Mouse (Mus musculus): ENCODE results near the gene Usp34.
A peak's percentile ranks its signal among the peaks of the same experiment; 100 is the strongest.
"Not testable (repeated sequence)": the region's sequence is repeated elsewhere in the genome, so short reads cannot be mapped to it uniquely, and the experiment has no call there.

The Usp34 gene

GRCm38 (mm10) chr11:23306764-23307565 is at the start of gene Usp34:
Gene Usp34, plus strand, starts transcription at chr11:23306895.
- peak; percentile 17 for DNase-seq (ENCODE audit: low spot score)

- no peak for DNase-seq (ENCODE audit: low spot score)
Measured at GRCm38 (mm10) chr11:23259073-23259472, 47.6 kb upstream of the Usp34 start.

- no peak for DNase-seq (ENCODE audit: low spot score)
Measured at GRCm38 (mm10) chr11:23259481-23259880, 47.2 kb upstream of the Usp34 start.

GRCm38 (mm10) chr11:23260186-23260585 is 46.5 kb upstream of the Usp34 start:
- no peak for DNase-seq (ENCODE audit: low spot score)

DNA sequence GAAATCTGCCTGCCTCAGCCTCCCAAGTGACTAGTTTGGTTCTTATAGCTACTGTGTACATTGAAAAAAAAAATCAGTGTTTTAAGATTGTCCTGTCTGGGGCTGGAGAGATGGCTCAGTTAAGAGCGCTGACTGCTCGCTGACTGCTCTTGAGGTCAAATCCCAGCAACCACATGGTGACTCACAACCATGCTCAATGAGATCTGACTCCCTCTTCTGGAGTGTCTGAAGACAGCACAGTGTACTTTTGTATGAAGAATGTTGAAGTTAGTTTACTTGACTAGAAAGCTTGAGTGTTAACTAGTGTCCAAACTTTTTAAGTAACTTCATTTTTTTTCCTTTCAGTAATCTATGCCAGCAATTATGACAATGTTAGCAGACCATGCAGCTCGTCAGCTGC is 45.2 kb upstream of the Usp34 start:
- no peak for DNase-seq (ENCODE audit: low spot score)

DNA sequence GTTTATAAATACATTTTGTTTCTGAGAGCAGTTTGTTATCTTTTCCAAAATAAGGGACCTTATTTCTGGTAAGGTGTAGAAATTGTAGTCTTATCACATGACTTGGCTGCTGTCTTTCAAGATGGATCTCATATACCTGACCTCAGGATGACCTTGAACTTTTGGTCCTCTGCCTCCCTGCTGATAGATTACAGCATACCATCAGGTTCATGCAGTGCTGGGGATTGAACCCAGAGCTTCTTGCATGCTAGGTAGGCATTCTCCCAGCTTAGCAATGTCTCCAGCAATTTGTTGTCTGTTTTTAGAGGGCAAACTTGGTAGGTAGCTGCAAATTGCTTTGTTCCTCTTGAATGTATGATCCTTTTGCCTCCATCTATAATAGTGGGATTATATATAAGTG is 41.7 kb upstream of the Usp34 start:
- no peak for DNase-seq (ENCODE audit: low spot score)

DNA sequence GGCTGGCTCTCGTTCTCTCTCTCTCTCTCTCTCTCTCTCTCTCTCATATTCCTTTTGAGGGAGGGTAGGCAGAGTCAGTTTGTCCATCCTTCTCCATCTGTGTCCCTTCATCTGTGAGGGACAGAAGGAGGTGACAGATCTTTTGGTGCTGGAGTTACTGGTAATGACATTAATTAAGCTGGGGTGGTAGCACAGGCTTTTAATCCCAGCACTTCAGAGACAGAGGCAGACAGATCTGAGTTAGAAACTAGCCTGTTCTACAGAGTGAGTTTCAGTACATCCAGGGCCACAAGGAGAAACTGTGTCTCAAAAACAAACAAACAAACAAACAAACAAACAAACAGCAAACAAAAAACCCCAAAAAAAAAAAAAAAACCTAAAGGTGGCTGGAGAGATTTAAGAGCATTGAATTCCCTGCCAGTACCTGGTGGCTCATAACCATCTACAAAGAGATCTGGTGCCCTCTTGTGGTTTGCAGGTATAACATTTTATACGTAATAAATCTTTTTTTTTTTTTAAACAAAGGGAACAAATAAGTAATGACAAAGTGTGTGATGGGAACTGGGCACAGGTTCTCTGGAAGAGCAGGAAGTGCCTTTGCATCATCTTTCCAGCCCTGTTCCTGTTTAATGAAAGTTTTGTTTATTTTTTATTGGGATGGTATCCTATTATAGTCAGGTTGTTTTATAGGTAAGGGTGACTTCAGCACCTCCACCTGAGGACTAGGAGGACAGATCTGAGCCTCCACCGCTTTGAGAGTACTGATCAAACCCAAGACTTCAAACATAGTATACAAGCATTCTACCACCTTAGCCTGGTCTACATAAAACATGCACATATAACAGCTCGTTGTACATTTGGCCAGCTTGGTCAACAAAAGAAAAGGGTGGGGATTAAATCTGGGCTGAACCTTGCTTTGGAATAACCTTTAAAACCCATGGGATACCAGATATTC is 34.6 kb upstream of the Usp34 start:
- no peak for DNase-seq (ENCODE audit: low spot score)

DNA sequence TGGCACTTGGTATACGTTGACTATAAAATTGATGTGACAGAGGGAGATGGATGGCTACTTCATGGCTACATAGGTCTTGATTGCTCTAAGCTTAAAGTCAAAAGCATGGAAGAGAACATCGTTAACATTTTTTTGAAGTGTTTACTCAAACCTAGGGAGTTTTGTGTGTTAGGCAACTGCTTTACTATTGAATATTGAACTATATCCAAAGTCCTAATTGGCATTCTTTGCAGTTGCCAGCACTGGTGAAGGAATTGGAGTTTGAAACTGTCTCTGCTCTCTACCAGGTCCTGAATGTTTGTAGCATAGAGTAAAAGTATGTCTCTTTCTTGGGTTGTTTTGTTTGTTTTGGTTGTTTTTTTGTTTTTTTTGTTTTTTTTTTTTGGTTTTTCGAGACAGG is 30.9 kb upstream of the Usp34 start:
- DNase-seq (ENCODE audit: low spot score), result no peak

DNA sequence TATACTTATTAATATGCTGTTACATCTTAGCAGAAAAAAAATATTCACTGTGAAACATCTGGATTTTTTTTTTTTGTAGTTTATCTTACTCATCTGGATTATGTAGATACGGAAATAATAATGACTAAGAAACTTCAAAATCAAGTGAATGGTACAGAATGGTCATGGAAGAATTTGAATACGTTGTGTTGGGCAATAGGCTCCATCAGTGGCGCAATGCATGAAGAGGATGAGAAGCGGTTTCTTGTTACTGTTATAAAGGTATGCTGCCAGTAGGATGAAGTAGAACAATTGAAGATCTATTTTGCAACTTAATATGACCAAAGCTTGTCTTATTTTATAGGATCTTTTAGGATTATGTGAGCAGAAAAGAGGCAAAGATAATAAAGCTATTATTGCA is 22.2 kb upstream of the Usp34 start:
- DNase-seq (ENCODE audit: low spot score), result no peak

- DNase-seq (ENCODE audit: low spot score), result not testable (repeated sequence)
Measured at GRCm38 (mm10) chr11:23288866-23289265, 17.8 kb upstream of the Usp34 start.

- no peak for DNase-seq (ENCODE audit: low spot score)
Measured at GRCm38 (mm10) chr11:23297379-23297778, 9.3 kb upstream of the Usp34 start.

GRCm38 (mm10) chr11:23298301-23298700 is 8.4 kb upstream of the Usp34 start:
- no peak for DNase-seq (ENCODE audit: low spot score)

GRCm38 (mm10) chr11:23299910-23300309 is 6.8 kb upstream of the Usp34 start:
- no peak for DNase-seq (ENCODE audit: low spot score)

DNA sequence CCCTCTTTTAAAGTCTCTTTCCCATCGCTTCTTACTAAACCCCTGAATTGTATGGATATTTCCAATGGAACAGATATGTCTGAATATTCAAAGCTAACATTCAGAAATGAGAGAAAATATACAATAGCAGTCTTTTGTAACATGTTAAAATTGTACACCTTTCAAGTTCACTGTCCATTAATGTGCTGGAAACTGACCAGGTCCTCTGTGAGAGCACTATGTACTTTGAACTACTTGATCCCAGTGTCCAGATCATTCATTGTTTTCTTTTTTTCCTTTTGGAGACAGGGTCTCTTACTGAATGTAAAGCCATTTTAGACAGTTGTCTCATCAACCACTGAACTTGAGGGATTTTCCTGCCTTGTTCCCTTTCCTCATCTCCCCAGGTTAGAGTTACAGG is 3.6 kb upstream of the Usp34 start:
- DNase-seq (ENCODE audit: low spot score), result no peak

DNA sequence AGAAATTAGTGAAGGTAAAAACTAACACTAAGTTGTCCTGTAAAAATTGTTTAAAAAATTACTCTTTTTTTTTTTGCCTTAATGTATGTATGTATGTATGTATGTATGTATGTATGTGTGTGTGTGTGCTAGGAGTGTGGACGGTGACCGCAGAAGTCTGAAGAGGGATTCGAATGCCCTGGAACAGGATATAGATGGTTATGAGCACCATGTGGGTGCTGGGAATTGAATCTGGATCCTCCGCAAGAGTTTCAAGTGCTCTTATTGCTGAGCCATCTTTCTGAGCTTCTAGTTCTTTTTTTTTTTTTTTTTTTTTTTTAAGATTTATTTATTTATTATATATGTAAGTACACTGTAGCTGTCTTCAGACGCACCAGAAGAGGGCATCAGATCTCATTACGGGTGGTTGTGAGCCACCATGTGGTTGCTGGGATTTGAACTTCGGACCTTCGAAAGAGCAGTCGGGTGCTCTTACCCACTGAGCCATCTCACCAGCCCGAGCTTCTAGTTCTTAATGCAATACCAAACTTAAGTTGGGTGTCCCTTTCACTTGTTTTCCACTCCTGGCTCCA is 1.5 kb upstream of the Usp34 start:
- DNase-seq (ENCODE audit: low spot score), result not testable (repeated sequence)

- peak; percentile 81 for DNase-seq (ENCODE audit: low spot score)
Measured at GRCm38 (mm10) chr11:23305673-23306608, 754 bp upstream of the Usp34 start.

DNA sequence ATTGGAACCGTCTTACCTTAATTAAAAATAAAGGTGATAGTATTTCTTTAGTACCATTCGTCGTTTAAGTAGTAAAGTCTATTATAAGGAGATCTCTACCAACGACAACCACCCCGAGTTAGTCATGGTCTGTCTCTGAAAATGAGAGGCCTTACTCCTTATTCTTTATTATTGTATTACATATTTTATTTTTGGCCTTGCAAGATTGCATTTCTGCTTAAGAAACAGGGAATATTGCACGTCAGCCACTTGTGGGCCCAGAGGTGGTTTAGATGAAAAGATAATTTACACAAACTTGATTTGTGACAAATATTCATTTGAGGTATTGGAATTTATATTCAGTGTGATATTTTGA is 848 bp downstream of the Usp34 start:
- DNase-seq (ENCODE audit: low spot score), result no peak

- DNase-seq (ENCODE audit: low spot score), result no peak
Measured at GRCm38 (mm10) chr11:23313496-23313895, 6.8 kb downstream of the Usp34 start.

DNA sequence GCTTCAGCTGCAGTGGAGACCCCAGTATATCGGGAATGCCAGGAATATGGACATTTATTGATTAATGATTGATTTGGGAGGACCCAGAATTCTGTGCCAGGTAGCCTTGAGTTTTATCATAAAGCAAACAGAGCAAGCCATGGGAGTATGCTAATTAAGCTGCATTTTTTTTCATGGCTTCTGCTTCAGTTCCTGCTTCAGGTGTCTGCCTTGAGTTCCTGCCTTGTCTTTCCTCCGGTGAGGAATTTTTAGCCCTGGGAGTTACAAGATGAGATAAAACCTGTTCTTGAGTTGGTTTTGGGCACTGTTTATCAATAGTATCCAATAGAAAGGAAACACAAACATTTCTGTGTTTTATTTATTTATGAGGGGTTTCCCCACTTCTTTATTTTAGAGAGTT is 22.7 kb downstream of the Usp34 start:
- DNase-seq (ENCODE audit: low spot score), result no peak

DNA sequence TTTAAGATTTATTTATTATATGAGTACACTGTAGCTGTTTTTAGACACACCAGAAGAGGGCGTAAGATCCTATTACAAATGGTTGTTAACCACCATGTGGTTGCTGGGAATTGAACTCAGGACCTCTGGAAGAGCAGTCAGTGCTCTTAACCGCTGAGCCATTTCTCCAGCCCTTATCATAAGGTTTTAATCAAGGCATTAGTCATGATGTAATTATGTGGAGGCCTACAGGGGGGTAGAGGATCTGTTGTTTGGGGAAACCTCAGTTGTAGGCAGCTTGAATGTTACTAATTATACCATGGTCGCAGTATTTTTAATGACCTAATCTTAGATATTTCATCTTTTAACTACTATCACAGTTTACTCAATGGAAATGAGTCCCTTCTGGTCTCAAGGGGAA is 25.4 kb downstream of the Usp34 start:
- DNase-seq (ENCODE audit: low spot score), result no peak

GRCm38 (mm10) chr11:23335160-23335559 is 28.5 kb downstream of the Usp34 start:
- no peak for DNase-seq (ENCODE audit: low spot score)

- DNase-seq (ENCODE audit: low spot score), result not testable (repeated sequence)
Measured at GRCm38 (mm10) chr11:23357226-23357625, 50.5 kb downstream of the Usp34 start.

All from layer of hippocampus, adult 9-10 months (tissue).